Mouse (Mus musculus): ENCODE data around the gene Krt6a. TPM values are rescaled to one million over a fixed set of nuclear protein-coding genes. Genes with fewer than 3 reads are reported as not detected.

Krt6a gene
- 0.53 TPM in 1 of 2 replicates, not detected in the other for polyA plus RNA-seq (2015; fragmentation: Nextera tagmentation; extraction: Ambion mirVana)

DNA sequence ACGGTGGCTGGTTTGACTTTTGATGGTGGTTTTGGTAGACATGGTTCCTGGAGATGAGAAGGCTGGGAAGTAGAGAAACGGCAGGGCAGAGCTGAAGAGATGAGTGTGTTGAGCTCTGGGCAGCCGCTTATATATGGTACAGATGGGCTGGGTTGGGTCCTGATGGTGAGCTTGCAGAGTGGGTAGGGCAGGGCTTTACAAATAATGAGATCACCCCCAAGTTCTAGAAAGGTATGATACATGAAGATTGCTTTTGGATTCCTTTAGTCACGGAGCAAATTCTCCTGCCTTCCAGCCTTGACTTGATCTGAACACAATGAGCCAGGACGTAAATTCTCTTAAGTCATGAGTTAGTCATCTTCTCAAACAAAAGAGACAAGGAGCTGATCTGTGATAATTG lies at the start of gene Krt6a:
Krt6a (minus strand) TSS at position 101 of the 400 bp plus-strand sequence.
- H3K4me2 ChIP-seq (ENCODE audit: low read length) = no peak within 1 kb of the TSS
- H3K27ac ChIP-seq (ENCODE audit: low read length) = no peak within 1 kb of the TSS
- ATAC-seq = no peak
- H3K9ac ChIP-seq (replicated peaks; ENCODE audit: low read depth, low read length) = no peak within 1 kb of the TSS
- no peaks in the 10 kb centered on the region for H3K9me3 ChIP-seq (ENCODE audit: control insufficient read depth, low read length)
- 86% methylated on average over 5 of the region's 5 CpGs for WGBS
- H3K27me3 ChIP-seq (replicated peaks; ENCODE audit: control insufficient read depth, insufficient read depth, low read length) = no peaks in the 10 kb centered on the region; the same call in 1 of the 2 replicates
- H3K4me1 ChIP-seq (replicated peaks; ENCODE audit: control insufficient read depth, insufficient read depth, low read length) = no peaks in the 10 kb centered on the region
- H3K4me3 ChIP-seq (replicated peaks; ENCODE audit: low read length) = no peak within 1 kb of the TSS
- no peaks in the 10 kb centered on the region for H3K36me3 ChIP-seq (ENCODE audit: control insufficient read depth, insufficient read depth)

DNA sequence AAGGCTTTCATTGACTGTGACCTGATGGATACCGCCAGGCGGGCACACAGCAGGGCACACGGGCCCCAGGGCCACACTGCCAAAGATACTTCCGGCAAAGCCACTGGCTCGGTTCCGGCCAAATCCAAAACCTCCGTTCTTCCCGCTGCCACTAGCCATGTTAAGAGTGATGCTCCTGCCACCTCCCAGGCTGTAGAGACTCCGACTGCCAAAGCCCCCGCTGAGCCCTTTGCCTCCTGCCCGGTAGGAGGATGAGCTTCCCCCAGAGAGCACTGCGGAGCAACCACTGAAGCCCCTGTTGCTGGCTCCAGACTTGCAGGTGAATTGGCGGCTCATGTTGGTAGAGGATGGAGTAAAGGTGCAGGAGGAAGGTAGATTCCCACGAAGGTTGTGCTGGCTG lies 48.6 kb upstream of the Krt6a start, which contains the start of gene Krt71:
Krt71 (minus strand) TSS at position 399 of the 400 bp plus-strand sequence.
- no peaks in the 10 kb centered on the region for H3K36me3 ChIP-seq (ENCODE audit: control insufficient read depth, insufficient read depth)
- ATAC-seq = no peak
- H3K4me2 ChIP-seq (ENCODE audit: low read length) = no peak within 1 kb of the TSS
- no peaks in the 10 kb centered on the region for H3K27me3 ChIP-seq (replicated peaks; ENCODE audit: control insufficient read depth, insufficient read depth, low read length)
- no peak within 1 kb of the TSS for H3K27ac ChIP-seq (ENCODE audit: low read length)
- H3K9me3 ChIP-seq (ENCODE audit: control insufficient read depth, low read length) = no peaks in the 10 kb centered on the region
- no peak within 1 kb of the TSS for H3K4me3 ChIP-seq (replicated peaks; ENCODE audit: low read length)
- no peak within 1 kb of the TSS for H3K9ac ChIP-seq (replicated peaks; ENCODE audit: low read depth, low read length)
- 58% methylated on average over 14 of the region's 14 CpGs for WGBS
- no peaks in the 10 kb centered on the region for H3K4me1 ChIP-seq (replicated peaks; ENCODE audit: control insufficient read depth, insufficient read depth, low read length)

DNA sequence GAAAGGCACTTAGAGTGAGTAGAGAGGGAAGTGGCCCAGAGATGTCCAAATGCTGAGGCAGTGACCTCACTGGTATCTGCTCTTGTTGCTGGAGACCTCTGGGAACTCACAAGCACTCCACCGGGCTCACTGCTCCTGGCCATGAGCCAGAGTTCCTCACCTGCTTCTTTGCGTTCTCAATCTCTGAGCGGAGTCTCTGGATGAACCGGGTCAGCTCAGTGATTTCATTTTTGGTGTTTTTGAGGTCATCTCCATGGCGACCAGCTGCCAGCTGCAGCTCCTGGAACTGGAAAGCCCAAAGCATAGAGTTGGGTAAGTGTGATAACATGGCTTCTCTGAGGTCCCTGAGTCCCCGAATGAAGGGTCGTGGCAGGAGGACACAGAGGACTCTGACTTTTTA lies 43.7 kb upstream of the Krt6a start:
- ATAC-seq = no peak
- H3K36me3 ChIP-seq (ENCODE audit: control insufficient read depth, insufficient read depth) = no peaks in the 10 kb centered on the region
- H3K9ac ChIP-seq (replicated peaks; ENCODE audit: low read depth, low read length) = no peak overlapping the region
- no peak overlapping the region for H3K4me3 ChIP-seq (replicated peaks; ENCODE audit: low read length)
- H3K9me3 ChIP-seq (ENCODE audit: control insufficient read depth, low read length) = no peaks in the 10 kb centered on the region
- no peak overlapping the region for H3K27ac ChIP-seq (ENCODE audit: low read length)
- WGBS = 78% methylated on average over 7 of the region's 7 CpGs
- H3K27me3 ChIP-seq (replicated peaks; ENCODE audit: control insufficient read depth, insufficient read depth, low read length) = no peaks in the 10 kb centered on the region
- H3K4me1 ChIP-seq (replicated peaks; ENCODE audit: control insufficient read depth, insufficient read depth, low read length) = no peaks in the 10 kb centered on the region
- H3K4me2 ChIP-seq (ENCODE audit: low read length) = no peak overlapping the region

DNA sequence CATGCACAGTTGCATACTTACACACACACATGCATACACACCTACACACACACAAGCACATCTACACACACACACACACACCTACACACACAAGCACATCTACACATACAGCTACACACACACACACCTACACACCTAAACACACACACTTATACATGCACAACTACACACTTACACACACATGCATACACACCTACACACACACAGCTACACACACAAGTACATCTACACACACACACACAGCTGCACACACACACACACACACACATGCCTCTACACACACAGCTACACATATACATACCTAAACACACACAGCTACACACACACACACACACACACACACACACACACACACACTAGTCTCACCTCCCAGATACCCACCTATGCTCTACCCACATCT lies 36.5 kb upstream of the Krt6a start:
- ATAC-seq = no peak
- Histone ChIP-seq H3K36me3 (ENCODE audit: control insufficient read depth, insufficient read depth) (no peaks in the 10 kb centered on the region), H3K4me2 (ENCODE audit: low read length) (no peak overlapping the region), H3K9ac (replicated peaks; ENCODE audit: low read depth, low read length) (no peak overlapping the region), H3K4me3 (replicated peaks; ENCODE audit: low read length) (no peak overlapping the region), H3K27me3 (replicated peaks; ENCODE audit: control insufficient read depth, insufficient read depth, low read length) (no peaks in the 10 kb centered on the region), H3K9me3 (ENCODE audit: control insufficient read depth, low read length) (no peaks in the 10 kb centered on the region), H3K27ac (ENCODE audit: low read length) (no peak overlapping the region), H3K4me1 (replicated peaks; ENCODE audit: control insufficient read depth, insufficient read depth, low read length) (no peaks in the 10 kb centered on the region)

DNA sequence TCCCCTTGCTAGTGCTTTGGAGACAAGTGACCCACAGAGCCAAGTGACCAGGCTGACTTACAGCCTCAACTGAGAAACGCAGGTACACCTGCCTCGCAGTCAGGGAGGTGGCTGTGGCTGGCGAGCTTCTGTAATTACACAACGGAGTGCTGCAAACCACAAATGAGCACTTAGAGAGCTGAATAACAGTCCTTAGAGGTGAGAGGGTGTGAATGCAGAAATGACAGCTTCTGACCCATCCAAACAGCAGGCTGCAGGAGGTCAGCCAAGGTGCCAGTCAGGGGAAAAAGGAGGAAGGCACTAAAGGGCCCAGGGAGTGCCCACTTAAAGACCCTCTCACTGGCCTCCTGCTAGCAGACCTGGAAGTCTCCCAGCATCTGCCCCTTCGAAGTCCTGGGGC lies 30.6 kb upstream of the Krt6a start:
- Histone ChIP-seq H3K4me3 (replicated peaks; ENCODE audit: low read length) (no peak overlapping the region), H3K9ac (replicated peaks; ENCODE audit: low read depth, low read length) (no peak overlapping the region), H3K27me3 (replicated peaks; ENCODE audit: control insufficient read depth, insufficient read depth, low read length) (no peaks in the 10 kb centered on the region), H3K36me3 (ENCODE audit: control insufficient read depth, insufficient read depth) (no peaks in the 10 kb centered on the region), H3K4me2 (ENCODE audit: low read length) (no peak overlapping the region), H3K4me1 (replicated peaks; ENCODE audit: control insufficient read depth, insufficient read depth, low read length) (no peaks in the 10 kb centered on the region), H3K9me3 (ENCODE audit: control insufficient read depth, low read length) (no peaks in the 10 kb centered on the region), H3K27ac (ENCODE audit: low read length) (no peak overlapping the region)
- ATAC-seq = no peak
- 75% methylated on average over 5 of the region's 5 CpGs for WGBS

DNA sequence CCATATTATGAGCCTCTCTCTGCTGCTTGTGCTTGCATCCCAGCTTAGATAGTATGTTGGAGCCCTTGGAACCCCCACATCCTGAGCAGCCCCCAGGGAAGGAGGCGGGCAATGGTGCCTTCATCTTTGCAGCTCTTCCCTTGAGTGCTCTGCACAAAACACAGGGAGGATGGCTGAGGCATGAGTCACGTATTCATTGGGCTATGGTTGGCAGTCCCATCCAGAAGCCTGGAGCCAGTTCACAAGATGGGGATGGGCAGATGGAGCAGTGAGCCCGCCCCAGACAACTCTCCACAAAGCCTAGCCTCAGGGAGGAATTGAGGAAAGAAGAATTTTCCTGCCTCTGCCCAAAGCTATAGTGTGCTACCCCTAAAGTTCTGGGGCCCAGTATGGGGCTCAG lies 21.7 kb upstream of the Krt6a start:
- H3K4me2 ChIP-seq (ENCODE audit: low read length) = no peak overlapping the region
- no peak for ATAC-seq
- no peaks in the 10 kb centered on the region for H3K4me1 ChIP-seq (replicated peaks; ENCODE audit: control insufficient read depth, insufficient read depth, low read length)
- no peaks in the 10 kb centered on the region for H3K9me3 ChIP-seq (ENCODE audit: control insufficient read depth, low read length)
- no peaks in the 10 kb centered on the region for H3K36me3 ChIP-seq (ENCODE audit: control insufficient read depth, insufficient read depth)
- 70% methylated on average over 3 of the region's 3 CpGs for WGBS
- H3K4me3 ChIP-seq (replicated peaks; ENCODE audit: low read length) = no peak overlapping the region
- H3K9ac ChIP-seq (replicated peaks; ENCODE audit: low read depth, low read length) = no peak overlapping the region
- H3K27ac ChIP-seq (ENCODE audit: low read length) = no peak overlapping the region
- no peaks in the 10 kb centered on the region for H3K27me3 ChIP-seq (replicated peaks; ENCODE audit: control insufficient read depth, insufficient read depth, low read length)

DNA sequence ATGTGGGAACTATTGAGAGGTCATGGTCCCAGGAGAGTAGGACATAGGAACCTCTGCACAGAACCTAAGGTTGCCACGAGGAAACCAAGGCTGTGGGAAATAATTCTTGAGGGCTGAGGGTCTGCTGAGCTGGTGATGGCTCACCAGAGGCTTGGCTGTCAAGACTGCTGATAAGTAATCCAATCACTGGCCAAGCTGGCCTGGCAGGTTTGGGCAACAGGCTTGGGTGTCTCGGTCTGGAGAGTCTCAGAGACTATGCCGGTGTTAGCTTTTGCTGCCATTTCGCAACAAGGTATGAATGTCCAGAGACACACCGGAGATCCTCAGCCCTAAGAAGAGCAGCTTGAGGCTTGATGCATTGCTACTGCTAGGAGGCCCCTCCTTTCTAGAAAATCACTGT lies 20.2 kb upstream of the Krt6a start:
- 89% methylated on average over 5 of the region's 5 CpGs for WGBS

DNA sequence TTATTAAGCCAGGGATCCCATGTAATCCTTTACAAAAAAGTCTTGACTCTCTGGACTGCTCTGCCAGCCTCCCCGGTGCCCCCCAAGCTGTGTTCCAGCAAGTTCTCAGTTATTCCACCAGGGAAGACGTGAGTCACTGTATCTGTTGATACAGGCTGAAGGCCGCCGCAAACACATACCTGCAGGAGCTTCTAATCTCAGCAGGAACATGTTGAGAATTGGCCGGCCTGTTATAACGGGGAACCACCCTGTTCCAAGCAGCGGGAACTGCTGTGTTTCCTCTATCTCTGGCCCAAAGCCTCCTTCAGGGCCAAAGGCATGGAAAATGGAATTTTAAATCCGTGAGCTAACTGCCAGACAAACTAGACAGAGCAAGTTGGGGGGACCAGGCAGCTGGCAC lies 19.6 kb upstream of the Krt6a start:
- H3K4me3 ChIP-seq (replicated peaks; ENCODE audit: low read length) = no peak overlapping the region
- no peak overlapping the region for H3K9ac ChIP-seq (replicated peaks; ENCODE audit: low read depth, low read length)
- no peaks in the 10 kb centered on the region for H3K9me3 ChIP-seq (ENCODE audit: control insufficient read depth, low read length)
- no peak for ATAC-seq
- H3K27ac ChIP-seq (ENCODE audit: low read length) = no peak overlapping the region
- no peaks in the 10 kb centered on the region for H3K36me3 ChIP-seq (ENCODE audit: control insufficient read depth, insufficient read depth)
- H3K4me2 ChIP-seq (ENCODE audit: low read length) = no peak overlapping the region
- WGBS = 70% methylated on average over 8 of the region's 8 CpGs
- H3K27me3 ChIP-seq (replicated peaks; ENCODE audit: control insufficient read depth, insufficient read depth, low read length) = no peaks in the 10 kb centered on the region
- no peaks in the 10 kb centered on the region for H3K4me1 ChIP-seq (replicated peaks; ENCODE audit: control insufficient read depth, insufficient read depth, low read length)

More for the DNA sequence above, 20.2 kb upstream of the Krt6a start:
- Histone ChIP-seq H3K4me3 (replicated peaks; ENCODE audit: low read length) (no peak overlapping the region), H3K36me3 (ENCODE audit: control insufficient read depth, insufficient read depth) (no peaks in the 10 kb centered on the region), H3K9me3 (ENCODE audit: control insufficient read depth, low read length) (no peaks in the 10 kb centered on the region), H3K4me2 (ENCODE audit: low read length) (no peak overlapping the region), H3K27ac (ENCODE audit: low read length) (no peak overlapping the region), H3K4me1 (replicated peaks; ENCODE audit: control insufficient read depth, insufficient read depth, low read length) (no peaks in the 10 kb centered on the region), H3K9ac (replicated peaks; ENCODE audit: low read depth, low read length) (no peak overlapping the region), H3K27me3 (replicated peaks; ENCODE audit: control insufficient read depth, insufficient read depth, low read length) (no peaks in the 10 kb centered on the region)
- ATAC-seq = no peak

DNA sequence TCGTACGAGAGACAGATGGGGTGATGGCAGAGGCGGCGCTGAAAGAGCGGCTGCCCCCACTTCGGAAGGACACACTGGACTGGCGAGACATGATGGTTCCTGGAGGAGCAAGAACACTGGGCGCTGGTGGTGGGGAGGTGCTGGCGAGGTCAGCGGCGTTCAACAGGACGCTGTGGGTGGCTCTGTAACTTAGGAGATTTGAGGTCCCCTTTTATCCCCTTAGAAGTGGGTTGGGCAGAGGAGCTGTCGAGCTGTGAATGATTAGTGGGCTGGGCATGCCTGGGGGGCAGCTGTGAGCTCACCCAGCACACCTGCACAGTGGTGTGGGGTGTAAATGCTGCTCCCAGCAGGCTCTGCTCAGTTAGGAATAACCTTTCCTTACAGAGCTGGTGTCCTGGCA lies 18.6 kb upstream of the Krt6a start, which contains the start of gene Krt5:
Krt5 (minus strand) TSS at position 179 of the 400 bp plus-strand sequence.
- Histone ChIP-seq H3K4me2 (ENCODE audit: low read length) (no peak within 1 kb of the TSS), H3K27ac (ENCODE audit: low read length) (no peak within 1 kb of the TSS), H3K4me3 (replicated peaks; ENCODE audit: low read length) (no peak within 1 kb of the TSS), H3K27me3 (replicated peaks; ENCODE audit: control insufficient read depth, insufficient read depth, low read length) (no peaks in the 10 kb centered on the region), H3K9ac (replicated peaks; ENCODE audit: low read depth, low read length) (no peak within 1 kb of the TSS), H3K9me3 (ENCODE audit: control insufficient read depth, low read length) (no peaks in the 10 kb centered on the region), H3K4me1 (replicated peaks; ENCODE audit: control insufficient read depth, insufficient read depth, low read length) (no peaks in the 10 kb centered on the region), H3K36me3 (ENCODE audit: control insufficient read depth, insufficient read depth) (no peaks in the 10 kb centered on the region)
- ATAC-seq = no peak
- WGBS = 76% methylated on average over 13 of the region's 13 CpGs

DNA sequence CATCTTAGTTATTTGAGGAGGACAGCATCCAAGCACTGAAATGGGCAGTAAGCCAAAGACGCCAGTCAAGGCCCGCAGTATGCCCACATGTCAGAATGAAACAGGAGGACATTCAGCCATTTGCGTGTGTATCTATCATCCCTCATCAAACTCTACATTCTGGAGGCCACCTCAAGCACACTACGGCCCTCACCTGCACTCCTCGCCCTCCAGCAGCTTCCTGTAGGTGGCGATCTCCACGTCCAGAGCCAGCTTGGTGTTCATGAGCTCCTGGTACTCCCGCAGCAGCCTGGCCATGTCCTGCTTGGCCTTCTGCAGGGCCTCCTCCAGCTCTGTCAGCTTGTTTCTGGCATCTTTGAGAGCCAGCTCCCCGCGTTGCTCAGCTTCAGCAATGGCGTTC lies 14.6 kb upstream of the Krt6a start:
- Histone ChIP-seq H3K27ac (ENCODE audit: low read length) (no peak overlapping the region), H3K36me3 (ENCODE audit: control insufficient read depth, insufficient read depth) (no peaks in the 10 kb centered on the region), H3K4me3 (replicated peaks; ENCODE audit: low read length) (no peak overlapping the region), H3K4me2 (ENCODE audit: low read length) (no peak overlapping the region), H3K27me3 (replicated peaks; ENCODE audit: control insufficient read depth, insufficient read depth, low read length) (no peaks in the 10 kb centered on the region), H3K4me1 (replicated peaks; ENCODE audit: control insufficient read depth, insufficient read depth, low read length) (no peaks in the 10 kb centered on the region), H3K9ac (replicated peaks; ENCODE audit: low read depth, low read length) (no peak overlapping the region), H3K9me3 (ENCODE audit: control insufficient read depth, low read length) (no peaks in the 10 kb centered on the region)
- 69% methylated on average over 11 of the region's 11 CpGs for WGBS
- no peak for ATAC-seq

All from forebrain, embryonic 16.5 days (tissue).